ENCODE assay signal across 25 mouse cellular contexts in genomic region chr9:56363306-56363705, GRCm38 (mm10).
"Had no signal": no experiment of that assay in that cellular context is flagged by ENCODE, and none has a peak within 500 bp of the region (broad histone marks: within the 10 kb centered on the region; RNA-seq: fewer than 3 reads in every experiment).

No protein-coding gene starts in this region.

- DNase-seq: gastrocnemius, postnatal 14 days; gastrocnemius, postnatal 36 days; heart, adult 11 months; heart, adult 2 months; heart, postnatal 14 days; heart, postnatal 36 days; kidney, adult 11 months; kidney, adult 2 months; kidney, adult 9 months; kidney, postnatal 25 days; kidney, postnatal 4 days; liver had no signal

- H3K9me3 ChIP-seq: heart, embryonic 13.5 days; heart, embryonic 15.5 days; hindbrain, embryonic 13.5 days; hindbrain, embryonic 15.5 days; kidney, embryonic 15.5 days; limb, embryonic 10.5 days; limb, embryonic 12.5 days had no signal

- H3K36me3 ChIP-seq: heart, embryonic 15.5 days; hindbrain, embryonic 13.5 days; hindbrain, embryonic 15.5 days; kidney, embryonic 15.5 days; limb, embryonic 10.5 days; limb, embryonic 12.5 days had no signal

- H3K4me3 ChIP-seq: heart, adult 2 months; heart, embryonic 13.5 days; heart, embryonic 15.5 days; hindbrain, embryonic 13.5 days; hindbrain, embryonic 15.5 days; kidney, embryonic 15.5 days; layer of hippocampus, adult 2 months; left cerebral cortex, adult 2 months; limb, embryonic 10.5 days; limb, embryonic 12.5 days had no signal

- H3K4me2 ChIP-seq: heart, embryonic 11.5 days; heart, embryonic 13.5 days; heart, embryonic 15.5 days; hindbrain, embryonic 13.5 days; hindbrain, embryonic 15.5 days; kidney, embryonic 15.5 days; limb, embryonic 12.5 days had no signal

- H3K4me1 ChIP-seq: hindbrain, embryonic 15.5 days; limb, embryonic 10.5 days had no signal

- H3K27ac ChIP-seq: heart, adult 2 months; heart, embryonic 13.5 days; heart, embryonic 15.5 days; hindbrain, embryonic 13.5 days; hindbrain, embryonic 15.5 days; hindbrain, postnatal 0 days; kidney, embryonic 15.5 days; kidney, postnatal 0 days; layer of hippocampus, adult 2 months; left cerebral cortex, adult 2 months; limb, embryonic 10.5 days; limb, embryonic 12.5 days had no signal

- H3K27me3 ChIP-seq: heart, embryonic 13.5 days; heart, embryonic 15.5 days; hindbrain, embryonic 13.5 days; hindbrain, embryonic 15.5 days; kidney, embryonic 15.5 days; limb, embryonic 12.5 days had no signal

- ATAC-seq: hindbrain, postnatal 0 days; intestine, embryonic 16.5 days had no signal

- H3K9ac ChIP-seq: heart, embryonic 13.5 days; heart, embryonic 15.5 days; hindbrain, embryonic 13.5 days; hindbrain, embryonic 15.5 days; kidney, embryonic 15.5 days; limb, embryonic 12.5 days had no signal
